Mouse (Mus musculus): Measurements from ENCODE around the gene Lgi1.

The Lgi1 gene

DNA sequence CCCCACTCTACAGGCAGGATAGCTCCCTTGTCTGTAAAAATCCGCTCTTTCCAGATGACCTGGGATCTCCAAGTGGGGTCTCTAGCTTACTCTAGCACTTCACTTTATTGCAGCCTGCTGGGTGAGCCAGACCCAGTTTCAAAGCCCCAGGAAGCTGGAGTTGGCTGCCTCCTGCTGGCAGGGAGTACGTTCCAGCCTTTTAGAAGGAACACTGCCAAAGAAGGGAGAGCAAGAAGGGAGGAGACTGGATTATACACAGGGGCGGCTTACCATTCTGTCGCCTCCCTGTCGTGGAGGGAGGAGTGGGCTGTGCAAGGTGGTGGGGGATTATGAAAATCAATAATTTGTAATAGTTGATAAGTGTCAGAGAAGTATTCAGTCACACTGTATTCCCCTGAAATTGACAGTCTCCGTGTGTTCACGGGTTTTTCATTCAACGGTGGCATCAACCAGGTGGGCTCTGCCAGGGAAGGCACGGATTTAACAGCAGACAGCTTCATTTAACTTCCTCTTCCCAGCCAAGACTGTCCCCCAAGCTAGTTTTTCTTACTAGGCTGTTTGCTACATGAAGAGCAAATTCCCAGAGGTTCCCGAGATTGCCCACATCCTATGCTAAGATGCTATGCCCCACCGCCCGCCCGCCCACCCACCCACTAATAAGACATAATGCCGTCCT lies 369 bp upstream of the Lgi1 start:
- DNase-seq (ENCODE audit: low spot score in 2 of 2): peak in 1 of 2 experiments; percentile 15

DNA sequence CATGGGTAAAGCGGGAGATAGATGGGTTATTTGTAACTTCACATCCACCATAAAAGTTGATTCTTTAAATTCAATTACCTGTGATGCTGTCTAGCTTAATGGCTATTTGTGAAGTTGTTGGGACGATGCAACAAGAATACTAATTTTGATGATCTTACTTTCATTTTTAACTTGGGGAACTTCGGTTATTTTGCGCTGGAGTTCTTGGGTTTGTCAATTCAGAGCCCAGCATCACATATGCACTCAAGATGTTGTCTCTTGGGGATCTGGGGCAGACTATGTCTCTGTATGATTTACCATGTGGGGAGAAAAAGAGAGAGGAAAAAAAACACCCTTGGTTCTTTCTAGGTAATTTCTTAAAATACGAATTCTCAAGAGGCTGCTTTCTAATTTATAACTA lies 1.4 kb downstream of the Lgi1 start:
- DNase-seq (ENCODE audit: low spot score in 2 of 2): no peak

DNA sequence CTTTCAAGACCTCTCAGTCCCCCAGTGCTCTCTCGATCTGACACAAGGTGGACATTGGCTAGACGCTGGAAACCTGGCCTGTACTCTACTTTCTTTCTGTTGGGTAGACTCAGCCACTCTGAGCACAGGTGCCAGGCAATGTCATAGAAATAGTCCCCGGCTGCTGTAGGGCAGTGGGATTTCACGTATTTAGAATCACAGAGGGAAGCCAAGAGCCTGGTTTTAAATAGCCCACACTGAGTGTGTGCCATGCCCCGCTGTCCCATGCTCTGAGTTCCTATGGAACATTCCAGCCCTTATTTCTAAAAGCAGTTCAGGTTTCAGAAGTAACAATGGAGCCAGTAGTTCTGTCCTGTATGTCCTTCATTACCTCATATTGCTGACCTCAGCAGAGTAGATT lies 3.1 kb downstream of the Lgi1 start:
- peak; percentile 32 to 40 for DNase-seq (ENCODE audit: low spot score in 2 of 2)

DNA sequence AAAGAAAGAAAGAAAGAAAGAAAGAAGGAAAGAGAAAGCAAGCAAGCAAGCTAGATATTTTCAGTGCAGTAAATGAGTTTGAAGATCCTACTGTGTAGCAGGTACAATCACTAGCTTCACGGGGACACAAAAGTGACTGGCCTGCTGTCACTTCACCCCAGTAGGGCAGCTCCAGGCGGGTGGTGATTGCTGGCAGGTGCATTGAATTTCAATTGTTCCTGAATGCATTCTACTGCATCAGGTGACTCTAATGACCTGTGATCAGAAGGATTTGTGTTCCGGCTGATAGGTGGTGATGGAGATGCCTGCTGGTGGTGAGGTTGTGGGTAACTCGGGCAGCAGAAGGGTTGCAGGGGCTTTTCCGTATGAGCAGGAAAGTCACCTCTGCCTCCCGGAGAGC lies 6.7 kb downstream of the Lgi1 start:
- no peak for DNase-seq (ENCODE audit: low spot score in 2 of 2)

DNA sequence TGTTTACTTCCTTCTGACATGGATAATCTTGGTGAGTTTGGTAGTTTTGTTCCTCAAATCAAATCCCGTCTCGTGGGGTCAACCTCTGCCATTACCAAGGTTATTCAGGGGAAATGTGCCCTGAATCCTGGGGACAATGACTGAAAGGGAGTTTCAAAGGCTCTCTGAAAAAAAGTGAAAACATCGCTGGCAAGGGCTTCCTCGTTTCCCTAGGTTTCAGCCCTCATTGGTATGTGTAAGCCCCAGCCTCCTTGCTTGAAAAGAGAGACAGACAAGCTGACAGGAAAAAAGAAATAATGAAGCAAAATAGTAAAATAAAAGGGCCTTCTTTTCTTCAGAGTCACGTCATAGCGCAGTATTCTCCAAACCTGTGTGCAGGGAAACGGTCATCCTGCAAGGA lies 9.5 kb downstream of the Lgi1 start:
- DNase-seq (ENCODE audit: low spot score in 2 of 2): no peak

DNA sequence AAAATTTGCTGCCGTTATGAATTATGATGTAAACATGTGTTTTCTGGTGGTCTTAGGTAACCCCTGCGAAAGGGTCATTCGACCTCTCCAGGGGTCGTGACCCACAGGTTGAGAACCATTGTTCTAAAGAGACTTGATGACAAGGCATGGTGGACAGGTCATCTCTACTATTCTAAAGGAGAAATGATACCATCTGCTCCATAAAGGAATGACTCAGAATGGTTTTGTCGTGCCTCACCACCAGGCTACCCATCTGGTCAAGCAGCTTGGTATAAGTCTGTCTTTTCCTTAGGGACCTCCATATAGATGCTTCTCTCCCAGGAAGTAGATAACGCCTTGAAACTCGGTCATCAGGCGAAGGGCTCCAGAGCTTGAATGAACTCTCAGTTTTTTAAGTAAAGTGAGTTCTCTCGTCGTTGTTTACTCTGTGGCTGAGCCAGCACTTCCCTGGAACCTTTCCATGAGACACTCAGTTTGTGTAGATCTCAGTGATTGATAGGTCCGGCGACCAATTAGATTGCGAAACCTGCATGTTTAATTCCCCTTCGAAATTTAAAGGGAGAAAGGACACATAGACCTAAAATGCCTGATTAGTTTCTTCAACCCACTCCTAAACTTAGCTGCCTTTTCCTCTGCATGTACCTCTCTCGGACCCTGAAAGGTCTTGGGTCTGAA lies 10.5 kb downstream of the Lgi1 start:
- no peak for DNase-seq (ENCODE audit: low spot score in 2 of 2)

DNA sequence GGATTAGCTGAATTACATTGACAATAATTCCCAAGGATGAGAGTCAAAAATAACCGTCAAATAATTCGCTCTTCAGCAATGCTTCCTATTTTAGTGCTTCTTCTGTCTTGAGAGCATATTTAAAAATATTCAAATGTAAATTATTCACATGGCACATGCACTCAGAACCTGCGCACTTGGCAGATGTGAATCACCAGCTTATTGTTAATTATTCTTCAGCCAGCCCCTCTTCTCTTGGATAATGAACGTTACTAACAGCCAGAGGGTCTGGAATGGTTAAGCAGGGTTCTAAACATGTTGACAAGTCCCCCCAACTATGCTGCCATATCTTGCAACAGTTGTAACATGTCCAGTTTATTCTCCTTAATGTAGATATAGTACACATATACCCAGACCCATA lies 11.9 kb downstream of the Lgi1 start:
- DNase-seq (ENCODE audit: low spot score in 2 of 2): no peak

DNA sequence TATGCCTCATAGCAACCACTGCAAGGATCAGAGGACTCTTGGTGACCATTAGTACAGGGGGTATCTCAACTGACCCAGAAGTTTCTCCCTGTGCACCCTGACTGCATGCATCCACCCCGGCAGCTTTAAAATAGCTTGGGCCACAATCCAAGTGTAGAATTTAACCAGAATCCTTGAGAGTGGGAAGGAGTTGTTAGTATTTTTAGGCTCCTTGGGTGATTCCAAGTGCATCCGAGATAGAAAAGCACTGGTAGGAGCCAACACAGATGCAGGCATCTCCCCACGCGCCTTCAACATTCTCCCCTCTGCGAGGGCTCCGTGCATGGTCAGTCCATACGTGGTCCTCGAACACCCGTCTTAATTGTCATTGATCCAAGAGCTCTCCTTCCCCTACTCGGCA lies 15.9 kb downstream of the Lgi1 start:
- DNase-seq (ENCODE audit: low spot score in 2 of 2): no peak

DNA sequence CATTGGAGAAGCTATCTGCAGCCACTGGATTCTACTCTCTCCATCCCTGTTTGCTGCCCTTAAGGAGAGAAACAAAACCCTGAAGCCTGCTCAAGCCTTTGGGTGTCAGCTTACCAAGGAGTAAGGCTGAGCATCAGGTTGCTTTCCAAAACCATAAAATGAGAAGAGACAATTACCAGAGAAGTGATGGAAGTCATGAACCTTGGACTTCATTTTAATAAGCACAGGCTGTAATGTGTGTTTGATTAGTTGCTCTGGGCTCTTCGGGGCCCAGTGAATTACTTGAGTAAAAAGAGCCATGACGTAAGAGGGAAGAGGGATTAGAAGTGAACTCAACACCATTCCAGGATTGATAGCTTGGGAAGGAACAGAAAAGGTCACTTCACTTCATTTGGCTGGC lies 18.1 kb downstream of the Lgi1 start:
- DNase-seq (ENCODE audit: low spot score in 2 of 2): no peak

DNA sequence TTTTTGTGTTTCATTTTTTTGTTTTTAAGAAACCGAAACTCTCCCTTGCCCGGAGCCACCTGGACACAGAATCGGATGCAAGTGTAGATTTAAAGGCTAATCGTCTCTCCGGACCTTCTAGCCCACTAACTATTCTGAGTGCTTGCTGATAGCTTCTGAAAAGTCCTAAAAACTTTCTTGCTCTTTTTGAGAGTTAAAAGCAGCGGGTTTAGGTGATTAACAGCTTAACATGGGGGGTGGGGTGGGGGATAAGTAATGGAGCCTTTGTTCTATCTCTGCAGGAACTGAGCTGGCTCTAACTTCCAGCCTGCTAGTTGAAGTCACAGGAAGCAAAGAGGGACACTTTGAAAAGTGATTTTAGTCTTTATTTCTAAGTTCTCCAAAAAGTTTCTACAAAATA lies 24.2 kb downstream of the Lgi1 start:
- no peak for DNase-seq (ENCODE audit: low spot score in 2 of 2)

DNA sequence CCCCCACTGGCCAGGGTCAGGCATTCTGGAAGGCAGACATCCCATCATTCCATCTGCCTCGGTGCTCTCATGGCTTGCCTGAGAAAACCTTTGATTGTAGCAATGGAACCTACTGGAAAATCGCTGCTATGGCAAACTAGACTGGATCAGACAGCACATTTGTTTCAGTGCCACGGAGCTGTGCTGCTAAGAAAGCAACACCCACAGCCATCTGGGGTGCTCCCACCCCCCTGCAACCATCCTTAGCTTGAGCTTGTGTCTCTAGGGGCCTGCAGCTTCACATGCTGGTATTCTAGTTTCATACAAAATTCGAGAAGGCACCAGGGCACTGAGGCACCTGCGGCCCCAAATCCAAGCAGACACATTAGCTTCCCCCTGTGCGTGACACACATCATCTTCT lies 27.1 kb downstream of the Lgi1 start:
- DNase-seq (ENCODE audit: low spot score in 2 of 2): no peak

DNA sequence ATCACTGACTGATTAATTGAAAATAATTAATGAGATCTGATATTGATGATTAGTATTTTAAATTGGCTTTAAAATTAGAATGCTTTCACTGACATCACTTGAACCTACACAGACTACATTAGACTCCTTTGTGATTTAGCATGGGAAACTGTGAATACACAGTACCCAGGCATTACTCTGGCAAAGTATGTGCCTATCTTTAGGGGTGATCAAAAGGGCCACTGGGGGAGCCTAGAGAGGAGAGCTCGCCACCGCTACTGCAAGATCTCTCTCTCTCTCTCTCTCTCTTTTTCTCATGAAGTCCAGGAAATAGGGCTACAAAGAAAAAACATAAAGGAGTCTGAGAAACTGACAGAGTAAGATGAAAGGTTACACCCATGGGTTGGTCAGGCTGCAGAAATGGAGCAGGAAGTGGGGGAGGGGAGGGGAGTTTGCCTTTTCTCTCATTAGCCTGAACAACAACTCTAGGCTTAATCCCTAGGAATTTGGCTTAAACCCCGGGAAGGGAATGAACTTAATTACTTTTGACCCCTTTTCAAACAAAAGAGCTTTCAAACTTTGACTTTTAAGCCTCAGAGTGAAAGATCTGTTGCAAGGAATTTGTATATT lies 33.8 kb downstream of the Lgi1 start:
- DNase-seq (ENCODE audit: low spot score in 2 of 2): no peak

DNA sequence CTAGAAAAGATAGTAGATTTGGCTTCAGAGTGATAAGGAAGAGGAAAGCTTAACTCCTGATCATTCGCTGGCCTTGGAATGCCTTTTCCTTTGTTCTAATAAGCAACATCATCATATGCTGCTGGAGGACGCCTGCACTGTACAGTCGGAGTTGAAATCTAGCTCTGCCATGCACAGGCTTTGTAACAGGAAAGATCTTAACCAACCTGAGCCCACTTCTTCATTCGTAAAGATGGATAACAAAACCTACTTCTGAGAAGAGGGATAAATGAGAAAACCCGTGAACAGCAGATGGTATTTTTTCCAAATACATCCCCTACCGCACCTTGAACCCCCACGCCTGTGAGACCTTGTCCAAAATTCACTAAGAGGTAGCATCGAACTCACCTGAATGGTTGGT lies 43.8 kb downstream of the Lgi1 start:
- DNase-seq (ENCODE audit: low spot score in 2 of 2): no peak

DNA sequence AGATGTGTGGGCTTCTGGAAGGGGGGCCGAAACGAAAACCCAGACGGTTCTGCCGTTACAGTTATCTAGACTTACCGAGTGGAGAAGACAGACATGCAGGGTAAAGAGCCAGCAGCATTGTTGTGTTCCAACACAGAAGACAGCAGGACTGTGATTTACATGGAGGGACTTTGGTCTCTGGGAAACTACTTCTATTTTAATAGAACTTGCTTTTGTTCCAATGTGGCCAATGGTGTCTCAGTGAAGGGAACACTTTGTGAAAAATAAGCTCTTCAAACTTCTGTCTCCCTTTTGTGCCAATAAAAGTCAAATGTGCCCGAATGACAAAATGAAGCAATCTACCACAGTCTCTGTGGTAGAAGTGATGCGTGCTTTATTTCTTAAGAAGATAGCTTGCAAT lies 50.8 kb downstream of the Lgi1 start:
- DNase-seq (ENCODE audit: low spot score in 2 of 2): no peak

DNA sequence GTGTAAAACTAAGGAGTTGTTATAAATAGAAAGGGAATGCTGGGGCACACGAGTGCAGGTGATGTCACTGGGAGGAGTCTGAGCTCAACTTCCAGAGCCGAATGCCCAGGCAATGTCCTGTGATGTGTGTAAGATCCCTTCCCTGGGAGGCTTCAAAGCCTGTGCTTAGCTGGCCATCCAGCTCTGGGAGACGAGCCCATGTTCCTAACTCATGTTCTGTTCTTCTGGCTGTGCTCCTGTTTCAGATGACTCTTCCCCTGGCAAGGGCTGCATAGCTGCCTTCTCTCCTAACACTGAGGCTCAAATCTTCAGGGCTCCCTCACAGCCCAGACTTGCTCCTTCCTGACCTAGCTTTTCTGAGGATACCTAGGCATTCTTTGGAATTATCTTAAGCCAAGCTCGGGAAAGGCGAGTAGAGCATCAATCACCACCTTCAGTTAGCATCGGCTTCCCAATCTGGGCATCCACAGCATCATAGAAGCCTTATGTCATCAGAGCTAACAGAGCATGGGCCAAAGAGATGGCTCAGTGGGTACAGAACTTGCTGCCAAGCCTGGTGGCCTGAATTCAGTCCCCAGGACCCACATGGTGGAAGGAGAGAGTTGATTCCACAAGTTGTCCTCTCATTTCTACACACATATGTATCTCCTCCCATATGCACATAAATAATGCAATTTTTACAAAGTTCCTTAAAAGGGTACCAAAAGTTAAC lies 52.4 kb downstream of the Lgi1 start:
- DNase-seq (ENCODE audit: low spot score in 2 of 2): peak; percentile 34 to 54

DNA sequence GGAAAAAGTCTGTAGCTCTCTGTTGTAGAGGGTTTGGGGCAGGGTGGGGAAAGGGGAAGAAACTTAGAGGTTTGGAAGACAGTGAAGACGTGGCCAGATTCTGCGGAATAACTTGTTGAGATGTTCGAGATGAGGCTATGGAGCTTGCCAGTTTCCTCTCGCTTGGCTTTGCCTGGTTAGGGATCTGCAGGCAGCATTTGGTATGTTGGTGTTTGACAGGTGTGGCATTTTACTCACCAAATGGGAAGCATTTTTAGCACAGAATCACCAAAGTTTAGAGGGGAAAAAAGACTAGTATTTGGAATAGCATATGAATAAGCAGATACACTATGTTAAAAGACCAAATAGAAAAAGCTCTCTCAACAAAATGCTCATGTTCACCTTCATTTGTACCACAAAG lies 54.0 kb downstream of the Lgi1 start:
- DNase-seq (ENCODE audit: low spot score in 2 of 2): no peak

DNA sequence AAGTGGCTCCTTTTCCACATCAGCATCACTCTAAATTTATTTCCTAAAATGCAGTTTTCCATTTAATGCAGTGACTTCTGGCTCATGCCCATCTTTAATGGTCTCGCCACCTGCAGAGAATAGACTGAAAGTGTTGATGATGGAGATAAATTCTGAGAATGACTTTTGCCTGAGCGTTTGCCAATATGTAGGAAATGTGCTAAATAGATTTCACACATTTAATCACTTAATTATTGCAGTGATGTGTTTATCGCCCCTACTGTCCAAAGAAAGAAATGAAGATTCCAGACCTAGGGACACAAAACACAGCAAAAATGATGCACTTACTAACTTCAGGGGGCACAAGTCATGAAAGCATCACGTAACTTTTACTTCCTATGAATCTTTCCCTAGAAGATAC lies 54.8 kb downstream of the Lgi1 start:
- DNase-seq (ENCODE audit: low spot score in 2 of 2): no peak

DNA sequence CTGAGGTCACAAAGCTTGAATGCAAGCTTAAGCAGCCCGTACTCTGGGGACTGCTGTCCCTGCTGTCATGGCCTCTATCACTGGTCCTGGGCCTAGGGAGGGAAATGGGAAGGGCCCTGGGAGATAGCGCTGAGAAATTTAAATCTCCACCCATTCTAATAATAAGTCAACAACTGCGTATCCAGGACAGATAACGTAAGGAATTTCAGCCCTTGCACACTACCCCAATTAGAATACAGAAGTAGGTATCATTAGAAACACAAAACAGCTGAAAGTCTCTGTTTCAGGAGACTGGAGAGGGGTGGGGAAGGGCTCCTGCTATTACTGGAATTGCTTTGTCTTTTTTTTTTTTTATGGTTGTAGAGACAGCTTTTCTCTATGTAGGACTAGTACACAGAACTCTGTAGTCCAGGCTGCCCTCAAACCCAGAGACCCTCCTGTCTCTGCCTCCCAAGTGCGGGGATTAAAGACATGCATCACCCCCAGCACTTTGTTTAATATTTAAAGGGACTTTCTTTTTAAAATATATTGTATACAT lies 56.4 kb downstream of the Lgi1 start:
- DNase-seq (ENCODE audit: low spot score in 2 of 2): no peak

DNA sequence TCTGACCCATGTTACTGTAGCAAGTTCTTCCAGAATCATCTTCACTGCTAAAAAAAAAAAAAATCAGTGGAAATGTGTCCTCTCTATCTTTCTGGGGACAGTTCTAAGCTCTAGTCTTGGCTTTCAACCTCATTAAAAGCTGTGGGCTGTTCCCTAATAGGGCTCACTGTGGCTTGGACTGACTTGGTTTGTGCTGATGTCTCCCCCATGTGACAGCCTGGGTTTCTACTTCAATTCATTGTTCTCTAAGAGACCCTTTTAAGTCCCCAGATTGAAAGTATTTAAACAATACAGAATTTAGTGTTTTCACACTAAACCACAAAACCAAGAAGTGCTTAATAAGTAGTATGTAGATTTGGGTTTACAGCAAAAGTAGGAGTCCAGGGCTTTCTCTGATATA lies 59.4 kb downstream of the Lgi1 start:
- no peak for DNase-seq (ENCODE audit: low spot score in 2 of 2)

DNA sequence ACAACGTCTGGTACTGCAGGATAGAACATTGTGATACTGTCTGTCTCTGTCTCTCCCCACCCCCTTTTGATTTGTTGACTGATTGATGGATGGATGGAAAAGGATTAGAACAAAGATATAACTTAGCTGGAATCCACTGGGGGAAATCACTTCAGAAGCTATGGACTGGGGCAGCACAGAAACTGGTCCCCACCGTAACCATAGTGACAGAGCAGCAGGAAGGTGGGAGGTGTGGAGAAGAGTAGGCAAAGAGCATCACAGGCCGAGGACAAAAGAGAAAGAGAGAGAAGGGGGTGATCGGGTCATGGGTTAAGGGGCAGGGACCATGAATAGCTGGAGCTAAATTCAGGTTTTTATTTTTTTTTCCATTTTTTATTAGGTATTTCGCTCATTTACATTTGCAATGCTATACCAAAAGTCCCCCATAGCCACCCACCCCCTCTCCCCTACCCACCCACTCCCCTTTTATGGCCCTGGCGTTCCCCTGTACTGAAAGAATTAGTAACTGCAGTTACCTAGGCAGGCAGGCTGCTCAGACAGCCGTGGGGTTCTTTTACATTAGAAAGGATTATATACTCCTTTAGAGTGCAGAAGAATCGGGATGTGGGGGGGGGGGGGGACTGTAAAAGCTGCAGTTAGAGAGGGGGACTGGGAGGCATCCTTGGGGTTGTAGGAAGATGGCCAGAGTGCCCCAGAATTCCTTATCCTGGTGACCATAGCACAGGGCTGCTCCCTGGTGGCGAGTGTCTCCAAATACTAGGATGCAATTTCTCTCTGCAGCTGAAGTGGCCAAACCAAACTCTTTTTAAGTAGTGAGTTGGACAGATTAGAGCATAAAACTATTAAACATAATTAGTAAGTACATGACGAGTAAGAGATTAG lies 60.1 kb downstream of the Lgi1 start:
- no peak for DNase-seq (ENCODE audit: low spot score in 2 of 2)

DNA sequence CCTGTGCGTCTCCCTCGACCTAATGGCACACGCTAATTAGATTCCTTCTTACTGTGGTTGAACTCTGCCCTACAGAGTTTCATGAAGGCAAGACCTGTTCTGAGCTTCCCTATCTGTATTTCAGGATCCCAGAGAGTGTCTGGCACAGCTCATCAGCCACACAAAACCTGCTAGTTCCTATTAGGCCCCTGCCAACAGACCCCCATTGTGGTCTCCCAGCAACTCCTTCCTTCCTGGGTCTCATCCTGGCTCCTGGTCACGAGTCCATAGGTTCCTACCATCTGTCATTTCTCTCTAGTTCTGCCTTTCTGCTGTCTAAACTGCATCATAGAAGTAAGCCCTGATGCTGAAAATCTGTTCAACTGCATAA lies 60.7 kb downstream of the Lgi1 start:
- DNase-seq (ENCODE audit: low spot score in 2 of 2): no peak

DNA sequence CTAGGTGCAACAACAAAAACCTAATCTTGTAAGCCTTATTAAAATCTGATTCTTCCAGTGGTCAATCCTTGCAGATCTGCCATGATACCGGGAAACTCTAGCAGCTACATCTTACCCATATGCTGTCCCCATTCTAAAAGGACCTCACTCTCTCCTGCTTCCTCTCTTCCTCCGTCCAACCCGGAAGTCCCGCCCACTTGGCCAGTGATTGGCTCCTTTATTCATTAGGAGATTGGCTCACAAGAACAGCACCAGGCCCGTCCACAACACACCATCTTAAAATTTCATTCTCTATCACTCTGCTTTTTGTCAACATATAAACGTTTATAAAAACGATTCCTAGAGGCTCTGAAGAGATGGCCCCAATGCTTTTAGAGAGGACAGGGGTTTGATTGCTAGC lies 61.5 kb downstream of the Lgi1 start:
- DNase-seq (ENCODE audit: low spot score in 2 of 2): no peak

All from heart, adult 9 months (tissue).